Mouse (Mus musculus): Measurements from ENCODE around the gene Pdk3. TPM values are rescaled to one million over a fixed set of nuclear protein-coding genes. Genes with fewer than 3 reads are reported as not detected.

Pdk3 gene
- polyA plus RNA-seq, 1 experiment = 25.2 TPM

DNA sequence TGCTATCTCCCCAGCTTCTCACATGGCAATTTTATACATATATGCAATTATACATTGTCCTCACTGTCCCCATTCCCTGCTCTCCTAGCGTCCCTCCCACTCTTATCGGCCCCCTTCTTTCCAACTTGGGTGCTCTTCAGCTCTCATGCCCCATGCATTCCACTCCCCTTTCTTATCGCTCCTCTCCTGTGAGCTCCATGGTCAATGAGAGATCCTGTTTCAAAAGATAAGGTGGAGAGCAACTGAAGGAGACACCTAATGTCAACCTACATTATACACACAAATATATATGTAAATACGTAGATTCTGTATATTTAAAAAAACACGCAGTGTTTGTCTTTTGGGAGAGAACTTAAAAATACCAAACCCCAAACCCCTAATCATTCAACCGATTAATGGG lies 81.4 kb downstream of the Pdk3 start:
- Histone ChIP-seq H3K4me3 (ENCODE audit: insufficient read depth, low read depth, low read length) (no peak overlapping the region), H3K27ac (ENCODE audit: insufficient read depth, low read depth, low read length) (no peak overlapping the region), H3K27me3 (replicated peaks; ENCODE audit: control insufficient read depth, insufficient read depth, low read length) (no peaks in the 10 kb centered on the region), H3K36me3 (ENCODE audit: control insufficient read depth, insufficient read depth, low read length) (no peaks in the 10 kb centered on the region), H3K4me1 (ENCODE audit: control insufficient read depth, insufficient read depth, low read length) (no peaks in the 10 kb centered on the region)
- DNase-seq = no peak
- no peak for TF ChIP-seq POLR2A (IDR thresholded peaks at IDR 0.05; ENCODE audit: low read depth, low read length)
- WGBS = 94% methylated on average over 6 of the region's 6 CpGs

- DNase-seq = no peak
- Histone ChIP-seq H3K27me3 (replicated peaks; ENCODE audit: control insufficient read depth, insufficient read depth, low read length) (no peaks in the 10 kb centered on the region), H3K4me1 (ENCODE audit: control insufficient read depth, insufficient read depth, low read length) (no peaks in the 10 kb centered on the region), H3K36me3 (ENCODE audit: control insufficient read depth, insufficient read depth, low read length) (no peaks in the 10 kb centered on the region), H3K4me3 (ENCODE audit: insufficient read depth, low read depth, low read length) (no peak overlapping the region), H3K27ac (ENCODE audit: insufficient read depth, low read depth, low read length) (no peak overlapping the region)
- 100% methylated on average over 1 of the region's 1 CpGs for WGBS
- TF ChIP-seq POLR2A (IDR thresholded peaks at IDR 0.05; ENCODE audit: low read depth, low read length) (no peak), CTCF (conservative IDR thresholded peaks at IDR 0.05; ENCODE audit: insufficient read depth, insufficient read length, low read depth, low read length) (no peak)
Observed at GRCm38 (mm10) chrX:93749165-93749564, 82.8 kb downstream of the Pdk3 start.

DNA sequence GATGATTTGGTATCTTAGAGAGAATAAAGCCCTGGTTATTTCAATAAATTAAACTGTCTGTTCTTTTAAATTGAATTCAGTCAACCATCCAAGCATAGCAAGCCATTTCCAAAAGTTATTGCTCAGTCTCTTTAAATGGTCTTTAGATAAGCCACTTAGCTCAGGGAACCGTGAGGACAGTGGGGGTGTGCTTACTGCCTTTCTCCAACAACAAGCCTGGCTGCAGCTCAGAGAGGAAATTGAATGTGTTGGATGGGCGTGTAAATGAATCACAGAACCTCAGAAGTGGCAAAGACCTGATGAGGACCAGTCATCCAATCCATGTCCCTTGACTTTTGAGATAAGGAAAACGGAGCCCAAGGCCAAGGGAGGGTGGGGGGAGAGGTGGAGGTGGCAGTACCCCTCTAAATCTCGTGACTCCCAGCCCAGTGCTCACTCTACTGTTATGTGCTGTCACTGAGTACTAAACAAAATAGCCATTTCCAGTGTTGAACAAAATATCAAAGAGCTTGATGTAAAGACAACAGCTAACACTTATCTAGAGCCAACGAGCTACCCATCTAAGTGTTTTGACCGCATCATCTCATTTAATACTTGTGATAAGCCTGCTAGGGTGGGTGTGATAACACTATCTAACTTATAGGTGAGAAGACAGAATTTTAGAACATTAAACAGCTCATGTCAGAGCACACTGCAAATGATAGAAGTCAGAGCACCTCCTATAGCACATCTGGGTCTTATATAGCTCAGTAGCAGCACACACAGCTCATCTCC lies 98.8 kb downstream of the Pdk3 start:
- H3K27me3 ChIP-seq (replicated peaks; ENCODE audit: control insufficient read depth, insufficient read depth, low read length) = no peaks in the 10 kb centered on the region

DNA sequence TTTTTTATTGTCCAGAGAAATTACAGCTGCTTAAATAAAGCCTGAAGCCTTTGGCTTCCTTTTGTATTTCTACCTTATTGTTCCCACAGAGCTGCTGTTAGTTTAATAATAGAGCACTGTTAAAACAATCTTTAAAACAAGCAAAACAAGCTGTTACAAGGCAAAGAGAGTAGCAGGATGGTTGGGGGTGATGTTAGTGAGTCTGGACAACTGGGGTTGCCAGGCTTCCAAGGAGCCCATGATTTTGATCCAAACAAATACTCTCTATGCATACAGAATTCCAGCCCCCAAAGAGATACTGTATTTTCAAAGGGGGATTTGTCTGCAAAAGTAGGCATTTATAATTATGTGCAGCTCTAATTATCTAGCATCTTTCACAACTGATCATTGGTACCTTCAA lies 99.6 kb downstream of the Pdk3 start:
- Histone ChIP-seq H3K4me1 (ENCODE audit: control insufficient read depth, insufficient read depth, low read length) (no peaks in the 10 kb centered on the region), H3K27ac (ENCODE audit: insufficient read depth, low read depth, low read length) (no peak overlapping the region), H3K36me3 (ENCODE audit: control insufficient read depth, insufficient read depth, low read length) (no peaks in the 10 kb centered on the region), H3K27me3 (replicated peaks; ENCODE audit: control insufficient read depth, insufficient read depth, low read length) (no peaks in the 10 kb centered on the region), H3K4me3 (ENCODE audit: insufficient read depth, low read depth, low read length) (no peak overlapping the region)
- no peak for TF ChIP-seq CTCF (conservative IDR thresholded peaks at IDR 0.05; ENCODE audit: insufficient read depth, insufficient read length, low read depth, low read length)
- TF ChIP-seq POLR2A (IDR thresholded peaks at IDR 0.05; ENCODE audit: low read depth, low read length) = no peak
- DNase-seq = no peak

More for the DNA sequence above, 98.8 kb downstream of the Pdk3 start:
- 54% methylated on average over 6 of the region's 6 CpGs for WGBS
- H3K36me3 ChIP-seq (ENCODE audit: control insufficient read depth, insufficient read depth, low read length) = no peaks in the 10 kb centered on the region
- DNase-seq = no peak
- TF ChIP-seq CTCF (conservative IDR thresholded peaks at IDR 0.05; ENCODE audit: insufficient read depth, insufficient read length, low read depth, low read length) = no peak
- no peak for TF ChIP-seq POLR2A (IDR thresholded peaks at IDR 0.05; ENCODE audit: low read depth, low read length)
- no peak overlapping the region for H3K27ac ChIP-seq (ENCODE audit: insufficient read depth, low read depth, low read length)
- no peak overlapping the region for H3K4me3 ChIP-seq (ENCODE audit: insufficient read depth, low read depth, low read length)
- no peaks in the 10 kb centered on the region for H3K4me1 ChIP-seq (ENCODE audit: control insufficient read depth, insufficient read depth, low read length)

DNA sequence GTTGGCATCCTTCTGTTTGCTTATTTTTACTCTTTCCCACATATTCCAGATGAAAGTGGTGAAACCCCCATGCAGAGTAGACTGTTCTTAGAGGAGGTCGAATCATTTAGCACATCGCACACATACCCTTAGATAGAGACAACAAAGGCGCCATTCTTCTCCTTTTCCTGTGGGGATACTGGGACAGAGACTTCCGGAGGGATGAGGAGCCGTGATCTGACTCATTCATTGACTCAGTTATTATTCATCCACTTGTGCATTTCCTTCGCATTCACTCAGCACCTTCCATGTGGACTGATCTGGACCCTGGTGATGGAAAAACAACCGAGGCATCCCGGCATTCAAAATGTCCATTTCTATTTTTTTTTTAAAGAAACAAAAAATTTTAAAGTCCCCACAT lies 101.1 kb downstream of the Pdk3 start:
- DNase-seq = no peak
- H3K27me3 ChIP-seq (replicated peaks; ENCODE audit: control insufficient read depth, insufficient read depth, low read length) = no peaks in the 10 kb centered on the region
- H3K4me1 ChIP-seq (ENCODE audit: control insufficient read depth, insufficient read depth, low read length) = no peaks in the 10 kb centered on the region
- no peak for TF ChIP-seq POLR2A (IDR thresholded peaks at IDR 0.05; ENCODE audit: low read depth, low read length)
- TF ChIP-seq CTCF (conservative IDR thresholded peaks at IDR 0.05; ENCODE audit: insufficient read depth, insufficient read length, low read depth, low read length) = no peak
- no peak overlapping the region for H3K4me3 ChIP-seq (ENCODE audit: insufficient read depth, low read depth, low read length)
- 94% methylated on average over 8 of the region's 8 CpGs for WGBS
- H3K27ac ChIP-seq (ENCODE audit: insufficient read depth, low read depth, low read length) = no peak overlapping the region
- no peaks in the 10 kb centered on the region for H3K36me3 ChIP-seq (ENCODE audit: control insufficient read depth, insufficient read depth, low read length)

- 91% methylated on average over 1 of the region's 1 CpGs for WGBS
- no peak for DNase-seq
Observed at GRCm38 (mm10) chrX:93729529-93729928, 102.5 kb downstream of the Pdk3 start.

More at GRCm38 (mm10) chrX:93729529-93729928, 102.5 kb downstream of the Pdk3 start:
- Histone ChIP-seq H3K27me3 (replicated peaks; ENCODE audit: control insufficient read depth, insufficient read depth, low read length) (no peaks in the 10 kb centered on the region), H3K4me1 (ENCODE audit: control insufficient read depth, insufficient read depth, low read length) (no peaks in the 10 kb centered on the region), H3K27ac (ENCODE audit: insufficient read depth, low read depth, low read length) (no peak overlapping the region), H3K36me3 (ENCODE audit: control insufficient read depth, insufficient read depth, low read length) (no peaks in the 10 kb centered on the region), H3K4me3 (ENCODE audit: insufficient read depth, low read depth, low read length) (no peak overlapping the region)
- TF ChIP-seq CTCF (conservative IDR thresholded peaks at IDR 0.05; ENCODE audit: insufficient read depth, insufficient read length, low read depth, low read length) (no peak), POLR2A (IDR thresholded peaks at IDR 0.05; ENCODE audit: low read depth, low read length) (no peak)

Other genes with a start within 250 kb of the Pdk3 start
- 0.26 and 0.45 TPM in 2 replicates for gene Pola1, start 200.0 kb downstream of the Pdk3 start, polyA plus RNA-seq (2012; rRNA removed)
- 0.05 and 0.11 TPM in 2 replicates for gene Pcyt1b, start 177.3 kb downstream of the Pdk3 start, polyA plus RNA-seq (2012; rRNA removed)
- 0.06 TPM in 1 of 2 replicates, not detected in the other for gene AU015836, start 136.5 kb upstream of the Pdk3 start, polyA plus RNA-seq (2012; rRNA removed)